Mouse (Mus musculus) CH12.LX (cell line): ENCODE data around the gene Tnrc6b.

Source experiments
- CTCF ChIP-seq, 2 experiments: IDR thresholded peaks in 1 of 2; conservative IDR thresholded peaks in 1 of 2; 2 replicates each; pipeline ENCODE4 v1.5.1; 2011 to 2012; ENCODE audit warnings: low read depth in 2 of 2, low read length in 2 of 2, improper control_type of control experiment in 1 of 2, inconsistent platforms in 1 of 2, mild to moderate bottlenecking in 1 of 2, moderate library complexity in 1 of 2
- E2F4 ChIP-seq: IDR thresholded peaks from 2 replicates; pipeline ENCODE4 v1.6.1; 2011; ENCODE audit warnings: low read depth, low read length, improper control_type of control experiment; ENCODE audit not compliant: insufficient replicate concordance
- ELF1 ChIP-seq: IDR thresholded peaks from 2 replicates; pipeline ENCODE4 v1.6.1; 2014; ENCODE audit warnings: low read depth, mild to moderate bottlenecking, inconsistent platforms, low read length, improper control_type of control experiment
- ETS1 ChIP-seq: conservative IDR thresholded peaks from 2 replicates; pipeline ENCODE4 v1.6.1; 2012; ENCODE audit warnings: low read depth, mild to moderate bottlenecking, inconsistent platforms, low read length, improper control_type of control experiment, moderate library complexity
- HCFC1 ChIP-seq: IDR thresholded peaks from 2 replicates; pipeline ENCODE4 v1.6.1; 2012; ENCODE audit warnings: low read depth, mild to moderate bottlenecking, inconsistent platforms, low read length, improper control_type of control experiment
- JUND ChIP-seq: conservative IDR thresholded peaks from 2 replicates; pipeline ENCODE4 v1.6.1; 2011; ENCODE audit warnings: low read depth, low read length, improper control_type of control experiment
- MEF2A ChIP-seq: IDR thresholded peaks from 2 replicates; pipeline ENCODE4 v1.6.1; 2014; ENCODE audit warnings: low read depth, mild to moderate bottlenecking, inconsistent platforms, low read length, improper control_type of control experiment, borderline replicate concordance
- MXI1 ChIP-seq: IDR thresholded peaks from 2 replicates; pipeline ENCODE4 v1.6.1; 2011; ENCODE audit warnings: mild to moderate bottlenecking, low read depth, low read length, improper control_type of control experiment
- MYC ChIP-seq: IDR thresholded peaks from 2 replicates; pipeline ENCODE4 v1.6.1; 2011; ENCODE audit warnings: low read depth, mild to moderate bottlenecking, improper control_type of control experiment, low read length
- POLR2A ChIP-seq: IDR thresholded peaks from 2 replicates; pipeline ENCODE4 v1.6.1; 2011; ENCODE audit warnings: low read depth, mild to moderate bottlenecking, improper control_type of control experiment, low read length
- ZC3H11A ChIP-seq: IDR thresholded peaks from 2 replicates; pipeline ENCODE4 v1.6.1; 2012; ENCODE audit warnings: low read depth, mild to moderate bottlenecking, inconsistent platforms, low read length, improper control_type of control experiment

DNA sequence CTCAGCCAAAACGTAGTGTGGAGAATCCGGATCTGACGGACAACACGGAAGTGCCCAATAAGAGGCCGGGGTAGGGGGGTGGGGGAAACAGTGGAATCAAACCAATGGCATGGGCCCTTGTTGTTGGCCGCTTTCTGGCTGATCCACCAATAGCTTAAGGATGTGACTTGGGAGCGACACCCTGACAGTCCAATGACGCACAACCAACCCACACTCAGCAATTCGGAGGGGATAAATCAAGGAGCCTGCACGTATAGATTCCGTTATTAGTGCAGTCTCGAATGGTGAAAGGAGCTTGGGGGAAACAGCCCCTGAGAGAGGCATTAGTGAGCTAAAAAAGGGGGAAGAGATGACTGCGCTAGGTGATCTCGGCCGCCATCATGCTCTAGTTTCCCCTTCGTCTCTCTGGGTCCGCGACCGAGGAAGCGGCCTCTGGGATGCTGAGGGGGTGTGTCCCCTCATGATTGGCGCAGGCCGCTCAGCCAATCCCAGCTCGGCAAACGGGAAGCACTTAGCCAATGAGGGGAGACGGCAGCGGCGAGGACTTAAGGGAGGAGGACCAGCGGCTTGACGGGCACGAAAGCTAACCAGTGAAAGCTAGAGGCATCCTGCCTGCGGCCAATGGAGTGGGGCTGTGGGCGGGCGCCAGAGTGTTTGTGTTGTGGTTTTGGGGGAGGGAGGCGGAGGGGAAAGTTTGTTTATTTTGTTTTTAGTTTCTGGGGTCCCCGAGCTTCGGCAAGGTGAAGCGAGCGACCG, at the start of gene Tnrc6b:
- peak; percentile 81 for TF ChIP-seq POLR2A
- peak; percentile 99 for TF ChIP-seq ELF1
- peak; percentile 40; the same call in 1 of the 2 replicates for TF ChIP-seq MEF2A
- TF ChIP-seq CTCF (conservative IDR thresholded peaks at IDR 0.05 in 1 of 2, IDR thresholded peaks at IDR 0.05 in 1 of 2; ENCODE audit: low read depth in 2 of 2, low read length in 2 of 2): no peak
- TF ChIP-seq ZC3H11A: no peak
- peak; percentile 61 for TF ChIP-seq MXI1
- peak; percentile 81 for TF ChIP-seq HCFC1
- TF ChIP-seq JUND: no peak
- no peak for TF ChIP-seq ETS1
- TF ChIP-seq E2F4: no peak; the same call in 1 of the 2 replicates
- TF ChIP-seq MYC: 0 out of 2 replicates have a peak, but pooled peaks have one; percentile 45
